Mouse (Mus musculus) midbrain, postnatal 0 days (tissue): ENCODE results near the gene Rab31. TPM values are rescaled to one million over a fixed set of nuclear protein-coding genes. Genes with fewer than 3 reads are reported as not detected.

ENCODE experiments used
- ATAC-seq: fragments of 200-750 bp; cut with Nextera tagmentation; 2 replicates; pipeline ENCODE4 v1.8.0; 2017; ENCODE audit warnings: moderate number of reproducible peaks, mild to moderate bottlenecking, moderate TSS enrichment, moderate library complexity; ENCODE audit not compliant: low FRiP score
- DNase-seq: peaks from one replicate; pipeline ENCODE4 v3.0.0-alpha.2; 2015; ENCODE audit warnings: low spot score
- H3K27ac ChIP-seq: fragments of 300-500 bp; sonication (generic); 2 replicates; pipeline ENCODE4 v1.5.1; 2014; ENCODE audit warnings: low read depth, mild to moderate bottlenecking, low read length, mixed read lengths
- H3K27me3 ChIP-seq: fragments of 300-500 bp; sonication (generic); 2 replicates; pipeline ENCODE4 v1.6.1; 2014; ENCODE audit warnings: low read length, control low read depth, mixed read lengths; ENCODE audit not compliant: insufficient read depth
- H3K36me3 ChIP-seq: fragments of 300-500 bp; sonication (generic); 2 replicates; pipeline ENCODE4 v1.6.1; 2014; ENCODE audit warnings: low read length, control low read depth, mixed read lengths; ENCODE audit not compliant: insufficient read depth
- H3K4me1 ChIP-seq: fragments of 300-500 bp; sonication (generic); 2 replicates; pipeline ENCODE4 v1.6.1; 2014; ENCODE audit warnings: mild to moderate bottlenecking, control low read depth, antibody characterized with exemption, low read length, mixed read lengths; ENCODE audit not compliant: insufficient read depth
- H3K4me2 ChIP-seq: fragments of 300-500 bp; sonication (generic); 2 replicates; pipeline ENCODE4 v1.6.1; 2014; ENCODE audit warnings: low read depth, mild to moderate bottlenecking, low read length, mixed read lengths; ENCODE audit not compliant: poor library complexity, severe bottlenecking
- H3K4me3 ChIP-seq: fragments of 300-500 bp; sonication (generic); 2 replicates; pipeline ENCODE4 v1.5.1; 2014; ENCODE audit warnings: low read depth, mild to moderate bottlenecking, low read length, moderate library complexity
- H3K9ac ChIP-seq: fragments of 300-500 bp; sonication (generic); replicated peaks from 2 replicates; pipeline ENCODE4 v1.6.1; 2014; ENCODE audit warnings: mild to moderate bottlenecking, low read length, moderate library complexity, mixed read lengths; ENCODE audit not compliant: poor library complexity, severe bottlenecking
- H3K9me3 ChIP-seq: fragments of 300-500 bp; sonication (generic); 2 replicates; pipeline ENCODE4 v1.6.1; 2016; ENCODE audit warnings: low read length, control low read depth
- CTCF ChIP-seq: IDR thresholded peaks from 2 replicates; pipeline ENCODE4 v1.5.1; 2016; ENCODE audit warnings: antibody characterized with exemption, mild to moderate bottlenecking
- WGBS: fragments of 180-500 bp; shearing (Covaris S2); extraction: QIAGEN DNeasy Blood & Tissue Kit; methylation state at CpG from one replicate; pipeline ENCODE4 v1.1.7; 2014; 5-methylcytosine and 5-hydroxymethylcytosine counted together
- polyA plus RNA-seq: library from polyadenylated mRNA; unstranded; fragments of >200 nt; fragmentation: Nextera tagmentation; extraction: Ambion mirVana; gene quantifications from 2 replicates; pipeline ENCODE4 v1.2.1, GENCODE M21; 2015
- total RNA-seq: library from RNA; depleted of rRNA; stranded (reverse); fragments of >200 nt; gene quantifications from 2 replicates; pipeline ENCODE4 v1.2.3, GENCODE M21; 2014

The Rab31 gene
- total and polyA plus RNA-seq, 2 experiments from 2014 or later, result 67.6 to 88.1 TPM

DNA sequence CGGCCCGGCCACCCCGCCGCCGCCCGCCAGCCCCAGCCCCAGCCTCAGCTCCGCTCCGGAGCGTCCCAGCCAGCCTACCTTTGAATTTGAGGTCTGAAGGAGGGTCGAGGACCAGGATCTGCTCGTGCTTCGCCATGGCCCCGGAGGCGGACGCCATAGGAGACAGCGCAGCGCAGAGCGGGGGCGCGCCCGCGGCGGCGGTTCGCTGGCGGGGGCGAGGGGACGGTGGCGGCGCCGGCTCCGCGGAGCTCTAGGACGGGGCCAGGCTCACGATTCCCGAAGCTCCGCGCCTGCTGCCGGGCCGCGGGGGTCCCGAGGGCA is 159.4 kb downstream of the Rab31 start:
- WGBS, result 1% methylated on average over 20 of the region's 42 CpGs
- no peak for TF ChIP-seq CTCF
- peaks cover 21% of the 10 kb centered on the region; the same call in 1 of the 2 replicates for H3K4me1 ChIP-seq
- ATAC-seq, result peak; percentile 72
- H3K27ac ChIP-seq, result peak overlapping the region; percentile 98
- peak overlapping the region; percentile 94 for H3K9ac ChIP-seq
- H3K36me3 ChIP-seq, result no peaks in the 10 kb centered on the region
- peak overlapping the region; percentile 66 for H3K4me2 ChIP-seq
- no peaks in the 10 kb centered on the region for H3K27me3 ChIP-seq
- H3K4me3 ChIP-seq, result peak overlapping the region; percentile 76
- no peaks in the 10 kb centered on the region for H3K9me3 ChIP-seq
- no peak for DNase-seq

DNA sequence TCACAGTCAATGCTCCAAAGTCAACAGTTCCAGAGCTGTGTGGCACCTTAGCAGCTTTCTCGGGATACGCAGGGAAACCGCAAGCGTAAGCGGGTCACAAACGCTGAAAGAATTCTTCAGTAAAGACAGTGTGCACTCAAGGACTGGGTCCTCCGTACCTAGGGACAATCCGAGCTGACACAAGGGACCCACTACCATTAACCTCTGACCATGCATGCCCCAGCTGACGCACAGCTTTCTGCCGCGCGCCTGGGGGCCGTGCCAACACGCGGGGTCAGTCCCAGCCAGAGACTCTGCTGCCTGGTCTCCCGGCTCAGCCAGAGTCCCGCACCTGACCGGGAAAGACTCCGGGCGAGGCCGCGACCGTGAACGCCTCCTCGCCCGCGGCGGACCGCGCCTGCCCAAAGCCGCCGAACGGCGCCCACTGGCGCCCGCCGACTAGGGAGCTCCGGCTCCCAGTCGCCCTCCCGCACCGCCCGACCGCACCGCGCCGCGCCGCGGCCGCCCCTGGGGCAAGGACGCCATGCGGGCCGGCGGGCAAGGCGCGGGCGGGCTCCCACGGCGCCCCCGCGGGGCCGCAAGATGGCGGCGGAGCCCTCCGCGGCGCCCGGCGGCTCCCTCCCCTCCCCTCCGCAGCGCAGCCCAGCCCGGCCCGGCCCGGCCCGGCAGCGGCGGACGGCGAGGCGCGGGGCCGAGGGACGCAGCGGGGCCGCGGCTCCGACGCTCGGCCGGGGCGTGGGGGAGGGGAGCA is 160.0 kb downstream of the Rab31 start:
- Histone ChIP-seq H3K4me2 (peak overlapping the region; percentile 66), H3K27ac (peak overlapping the region; percentile 98), H3K27me3 (no peaks in the 10 kb centered on the region), H3K4me1 (peaks cover 25% of the 10 kb centered on the region; the same call in 1 of the 2 replicates), H3K9me3 (no peaks in the 10 kb centered on the region), H3K9ac (peak overlapping the region; percentile 94), H3K36me3 (no peaks in the 10 kb centered on the region), H3K4me3 (peak overlapping the region; percentile 76)
- ATAC-seq, result peak; percentile 14
- TF ChIP-seq CTCF, result no peak
- peak; percentile 24 for DNase-seq
- whole genome bisulfite sequencing, result under 1% methylated on average over 58 of the region's 91 CpGs

GRCm38 (mm10) chr17:65611721-65612120 is 160.8 kb downstream of the Rab31 start:
- Histone ChIP-seq H3K9me3 (no peaks in the 10 kb centered on the region), H3K36me3 (no peaks in the 10 kb centered on the region), H3K4me1 (peaks cover 30% of the 10 kb centered on the region; the same call in 1 of the 2 replicates), H3K9ac (0 out of 2 replicates have a peak overlapping the region, but pooled peaks have one; percentile 94), H3K4me2 (peak overlapping the region; percentile 66), H3K27ac (no peak overlapping the region), H3K27me3 (no peaks in the 10 kb centered on the region), H3K4me3 (peak overlapping the region; percentile 76)
- DNase-seq, result no peak
- TF ChIP-seq CTCF, result no peak
- 11% methylated on average over 4 of the region's 4 CpGs for WGBS
- ATAC-seq, result no peak

DNA sequence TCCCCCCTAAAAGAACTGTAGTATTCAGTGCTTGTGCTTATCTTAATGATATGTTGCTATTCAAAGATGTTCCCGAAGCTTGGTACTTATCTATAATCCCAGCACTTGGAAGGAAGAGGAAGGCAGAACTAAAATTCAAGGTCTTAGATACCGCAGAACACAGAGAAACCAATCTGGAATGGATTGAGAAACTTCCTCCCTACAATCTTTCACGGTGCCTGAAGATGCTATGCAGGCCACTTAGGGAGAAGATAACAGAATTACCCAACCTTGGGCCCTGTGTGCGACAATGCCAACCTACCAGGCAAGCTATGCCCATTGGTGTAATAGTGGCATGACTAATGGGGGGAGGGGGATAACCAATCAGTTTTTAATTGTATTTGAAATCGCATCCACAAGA is 163.8 kb downstream of the Rab31 start:
- DNase-seq, result no peak
- Histone ChIP-seq H3K27me3 (no peaks in the 10 kb centered on the region), H3K9me3 (no peaks in the 10 kb centered on the region), H3K4me2 (no peak overlapping the region), H3K27ac (no peak overlapping the region), H3K9ac (no peak overlapping the region), H3K4me3 (no peak overlapping the region), H3K36me3 (no peaks in the 10 kb centered on the region), H3K4me1 (peaks cover 30% of the 10 kb centered on the region; the same call in 1 of the 2 replicates)
- TF ChIP-seq CTCF, result no peak
- 64% methylated on average over 5 of the region's 5 CpGs for WGBS
- no peak for ATAC-seq

- ATAC-seq (no peak), DNase-seq (no peak)
- Histone ChIP-seq H3K27ac (no peak overlapping the region), H3K4me2 (no peak overlapping the region), H3K9ac (no peak overlapping the region), H3K36me3 (no peaks in the 10 kb centered on the region), H3K4me1 (peaks cover 30% of the 10 kb centered on the region; the same call in 1 of the 2 replicates), H3K4me3 (no peak overlapping the region), H3K27me3 (no peaks in the 10 kb centered on the region), H3K9me3 (no peaks in the 10 kb centered on the region)
- no peak for TF ChIP-seq CTCF
- 80% methylated on average over 2 of the region's 2 CpGs for WGBS
These were observed 164.3 kb downstream of the Rab31 start for GRCm38 (mm10) chr17:65608312-65608687.

GRCm38 (mm10) chr17:65607574-65608311 is 164.8 kb downstream of the Rab31 start:
- no peak overlapping the region for H3K27ac ChIP-seq
- peaks cover 30% of the 10 kb centered on the region; the same call in 1 of the 2 replicates for H3K4me1 ChIP-seq
- no peaks in the 10 kb centered on the region for H3K9me3 ChIP-seq
- H3K9ac ChIP-seq, result no peak overlapping the region
- no peak for TF ChIP-seq CTCF
- H3K4me2 ChIP-seq, result no peak overlapping the region
- no peak overlapping the region for H3K4me3 ChIP-seq
- ATAC-seq, result no peak
- WGBS, result 44% methylated on average over 7 of the region's 7 CpGs
- H3K36me3 ChIP-seq, result no peaks in the 10 kb centered on the region
- H3K27me3 ChIP-seq, result no peaks in the 10 kb centered on the region
- DNase-seq, result no peak
